Mouse (Mus musculus) embryonic facial prominence, embryonic 10.5 days (tissue): ENCODE data around the gene Kif18a. TPM values are rescaled to one million over a fixed set of nuclear protein-coding genes. Genes with fewer than 3 reads are reported as not detected.

Experiments used
- DNase-seq: peaks from one replicate; pipeline ENCODE4 v3.0.0-alpha.2; 2017; ENCODE audit warnings: low spot score
- H3K27ac ChIP-seq: fragments of 300-500 bp; sonication (generic); replicated peaks from 2 replicates; pipeline ENCODE4 v1.5.1; 2016; ENCODE audit warnings: mild to moderate bottlenecking
- H3K27me3 ChIP-seq: fragments of 300-500 bp; sonication (generic); replicated peaks from 2 replicates; pipeline ENCODE4 v1.6.1; 2016; ENCODE audit warnings: low read depth, mild to moderate bottlenecking; ENCODE audit not compliant: poor library complexity, severe bottlenecking
- H3K36me3 ChIP-seq: fragments of 300-500 bp; sonication (generic); replicated peaks from 2 replicates; pipeline ENCODE4 v1.6.1; 2016; ENCODE audit warnings: mild to moderate bottlenecking, moderate library complexity
- H3K4me1 ChIP-seq: fragments of 300-500 bp; sonication (generic); 2 replicates; pipeline ENCODE4 v1.6.1; 2016
- H3K4me3 ChIP-seq: fragments of 300-500 bp; sonication (generic); 2 replicates; pipeline ENCODE4 v1.5.1; 2016; ENCODE audit warnings: mild to moderate bottlenecking, moderate library complexity
- H3K9me3 ChIP-seq: fragments of 300-500 bp; sonication (generic); 2 replicates; pipeline ENCODE4 v1.6.1; 2016; ENCODE audit warnings: mild to moderate bottlenecking
- WGBS: fragments of 180-500 bp; shearing (Covaris S2); methylation state at CpG from one replicate; pipeline ENCODE4 v1.1.7; 2016; 5-methylcytosine and 5-hydroxymethylcytosine counted together
- polyA plus RNA-seq: library from polyadenylated mRNA; unstranded; fragments of >200 nt; fragmentation: Nextera tagmentation; extraction: Ambion mirVana; gene quantifications from 2 replicates; pipeline ENCODE4 v1.2.1, GENCODE M21; 2016

Kif18a gene
- polyA plus RNA-seq, 1 experiment from 2014 or later: 30.1 TPM

DNA sequence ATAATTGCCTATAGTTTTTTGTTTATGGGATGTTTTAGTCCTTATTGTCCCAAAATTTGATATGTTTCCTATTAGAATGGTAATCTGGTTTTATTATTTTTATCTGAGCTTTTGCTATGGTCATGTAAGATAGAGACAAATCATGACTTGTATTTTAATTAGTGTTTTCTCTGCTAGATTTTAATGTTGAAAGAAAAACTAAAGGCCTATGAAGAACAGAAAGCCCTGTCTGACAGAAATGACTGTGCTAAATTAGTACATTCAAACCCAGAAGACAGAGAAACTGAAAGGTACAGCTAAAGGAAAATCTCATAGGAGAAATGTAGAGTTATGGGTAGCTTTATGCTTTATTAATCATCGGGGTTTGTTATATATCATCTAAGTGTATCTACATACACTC lies 17.6 kb downstream of the Kif18a start:
- no peak for DNase-seq
- Histone ChIP-seq H3K9me3 (no peaks in the 10 kb centered on the region), H3K4me3 (no peak overlapping the region), H3K27ac (no peak overlapping the region), H3K36me3 (peaks cover 72% of the 10 kb centered on the region), H3K27me3 (no peaks in the 10 kb centered on the region), H3K4me1 (no peaks in the 10 kb centered on the region)
- WGBS: 93% methylated on average over 1 of the region's 1 CpGs

DNA sequence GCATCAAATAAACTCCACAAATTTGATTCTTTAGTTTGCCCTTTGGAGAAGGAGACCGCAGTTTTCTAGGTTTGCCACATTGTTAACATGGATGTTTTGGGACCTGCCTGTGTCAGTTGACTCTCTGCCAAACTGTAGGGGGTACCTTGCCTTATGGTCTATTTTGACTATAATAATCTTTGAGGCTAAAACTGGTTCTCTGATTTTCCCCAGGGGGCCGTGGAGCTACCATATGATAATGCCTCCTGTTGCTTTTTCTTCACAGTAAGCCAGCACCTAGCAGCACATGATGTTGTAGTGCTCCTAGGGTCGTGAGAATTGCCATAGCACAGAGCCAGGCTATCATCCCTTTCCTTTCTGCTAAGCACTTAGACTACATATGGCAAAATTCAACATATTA lies 21.7 kb downstream of the Kif18a start:
- no peak overlapping the region for H3K4me3 ChIP-seq
- DNase-seq: no peak
- H3K4me1 ChIP-seq: no peaks in the 10 kb centered on the region
- H3K27me3 ChIP-seq: no peaks in the 10 kb centered on the region
- no peaks in the 10 kb centered on the region for H3K9me3 ChIP-seq
- H3K36me3 ChIP-seq: peaks cover 75% of the 10 kb centered on the region
- 92% methylated on average over 3 of the region's 3 CpGs for WGBS
- H3K27ac ChIP-seq: no peak overlapping the region

DNA sequence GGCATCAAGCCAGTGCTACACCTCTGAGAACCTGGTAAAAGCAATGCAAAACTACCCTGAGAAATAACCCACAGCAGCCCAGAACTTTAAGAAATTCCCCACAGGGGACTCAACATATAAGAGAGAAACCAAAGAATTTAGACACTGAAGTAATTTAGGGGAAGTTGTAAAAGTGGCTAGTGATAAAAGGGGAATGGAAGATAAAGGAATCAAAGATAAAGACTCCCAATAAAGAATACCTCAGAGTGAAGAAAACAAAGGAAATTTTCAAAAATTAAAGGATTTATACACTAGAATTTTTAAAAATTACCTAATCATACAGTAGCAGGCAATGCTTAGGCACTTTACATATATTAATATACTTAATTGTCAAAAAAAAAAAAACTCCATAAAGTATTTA lies 23.1 kb downstream of the Kif18a start:
- no peak overlapping the region for H3K4me3 ChIP-seq
- H3K27ac ChIP-seq: no peak overlapping the region
- H3K9me3 ChIP-seq: no peaks in the 10 kb centered on the region
- no peaks in the 10 kb centered on the region for H3K4me1 ChIP-seq
- H3K36me3 ChIP-seq: peaks cover 78% of the 10 kb centered on the region
- DNase-seq: no peak
- no peaks in the 10 kb centered on the region for H3K27me3 ChIP-seq

DNA sequence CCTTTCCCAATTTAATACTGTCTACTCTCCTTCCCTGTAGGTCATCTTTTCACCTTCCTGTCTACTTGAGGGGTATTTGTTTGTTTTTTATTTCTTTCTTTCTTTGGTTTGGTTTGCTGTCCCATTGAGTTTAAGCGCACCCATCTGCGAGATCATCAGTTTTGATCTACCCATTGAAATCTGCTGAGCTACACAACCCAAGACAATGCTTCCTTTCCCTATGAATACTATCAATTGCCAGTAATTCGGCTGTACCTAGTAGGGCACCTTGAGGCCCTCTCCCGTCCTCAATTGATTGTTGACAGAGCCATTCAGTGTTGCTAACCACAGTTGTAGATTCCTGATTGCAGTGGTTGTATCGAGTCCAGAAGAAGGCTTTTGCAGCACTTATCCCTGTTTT lies 30.8 kb downstream of the Kif18a start:
- Histone ChIP-seq H3K4me3 (no peak overlapping the region), H3K27ac (no peak overlapping the region), H3K36me3 (peaks cover 88% of the 10 kb centered on the region), H3K27me3 (no peaks in the 10 kb centered on the region), H3K9me3 (no peaks in the 10 kb centered on the region), H3K4me1 (no peaks in the 10 kb centered on the region)
- DNase-seq: no peak
- 95% methylated on average over 5 of the region's 5 CpGs for WGBS

GRCm38 (mm10) chr2:109331807-109332206 lies 51.3 kb downstream of the Kif18a start:
- 98% methylated on average over 1 of the region's 1 CpGs for WGBS
- Histone ChIP-seq H3K36me3 (peaks cover 29% of the 10 kb centered on the region), H3K4me3 (no peak overlapping the region), H3K9me3 (no peaks in the 10 kb centered on the region), H3K27me3 (no peaks in the 10 kb centered on the region), H3K4me1 (no peaks in the 10 kb centered on the region), H3K27ac (no peak overlapping the region)
- DNase-seq: no peak

DNA sequence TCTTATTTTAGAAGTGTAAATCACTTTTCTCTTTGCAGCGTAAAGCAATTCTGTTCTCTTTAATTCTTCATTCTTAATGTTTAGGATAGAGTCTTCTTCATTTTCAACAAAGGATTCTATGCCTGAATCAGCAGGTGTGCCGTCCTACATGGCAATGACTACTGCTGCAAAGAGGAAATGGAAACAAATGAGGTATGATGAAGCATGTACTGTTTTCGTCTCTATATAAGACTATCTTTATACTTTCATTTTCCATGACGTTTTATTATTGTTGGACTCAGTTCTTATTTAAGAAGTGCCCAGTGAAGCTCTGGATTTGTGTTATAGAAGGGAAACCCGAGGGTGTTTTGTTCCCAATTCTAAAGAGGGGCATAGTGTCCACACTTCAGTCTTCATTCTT lies 53.7 kb downstream of the Kif18a start:
- 94% methylated on average over 5 of the region's 5 CpGs for WGBS
- Histone ChIP-seq H3K27ac (no peak overlapping the region), H3K36me3 (peaks cover 41% of the 10 kb centered on the region), H3K27me3 (no peaks in the 10 kb centered on the region), H3K4me3 (no peak overlapping the region), H3K4me1 (no peaks in the 10 kb centered on the region), H3K9me3 (no peaks in the 10 kb centered on the region)
- no peak for DNase-seq

DNA sequence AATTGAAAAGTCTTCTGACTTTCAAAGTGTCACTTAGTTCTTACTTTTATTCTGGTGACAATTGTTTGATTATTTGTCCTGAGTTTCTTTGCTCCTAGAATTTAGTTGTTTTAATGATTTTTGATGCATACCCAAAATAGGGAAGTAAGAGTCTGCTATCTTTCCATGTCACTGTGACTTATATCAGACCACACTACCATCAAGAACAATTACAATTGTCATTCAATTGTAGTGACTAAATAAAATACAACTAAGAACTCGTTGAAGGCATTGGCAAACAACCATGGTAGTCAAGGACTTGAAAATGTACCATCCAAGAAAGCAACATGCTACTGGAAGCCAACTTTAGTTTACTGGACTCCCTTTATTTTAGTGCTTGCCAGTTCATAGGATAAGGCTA lies 55.2 kb downstream of the Kif18a start:
- Histone ChIP-seq H3K36me3 (peaks cover 51% of the 10 kb centered on the region), H3K27ac (no peak overlapping the region), H3K4me1 (no peaks in the 10 kb centered on the region), H3K27me3 (no peaks in the 10 kb centered on the region), H3K9me3 (no peaks in the 10 kb centered on the region), H3K4me3 (no peak overlapping the region)
- 89% methylated on average over 1 of the region's 1 CpGs for WGBS
- no peak for DNase-seq

DNA sequence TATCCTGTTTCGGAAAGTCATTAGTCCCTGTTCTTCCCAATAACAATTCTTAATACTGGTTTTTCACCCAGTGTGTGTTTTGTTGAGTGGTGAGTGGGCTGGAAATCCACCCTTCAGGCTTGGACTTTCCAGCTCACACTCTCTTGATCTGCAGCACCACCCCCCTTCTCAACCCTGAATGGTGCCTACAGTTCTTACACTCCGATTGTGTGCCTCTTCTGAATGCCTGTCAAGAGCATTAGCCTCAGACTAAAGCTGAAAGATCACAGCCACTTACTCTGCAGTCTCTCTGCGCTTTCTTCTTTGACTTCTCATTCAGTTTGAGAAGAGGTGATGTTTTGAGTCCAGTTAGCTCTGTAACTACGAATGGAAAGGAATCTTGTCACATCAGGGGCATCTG lies 64.8 kb downstream of the Kif18a start:
- Histone ChIP-seq H3K27me3 (no peaks in the 10 kb centered on the region), H3K4me1 (0 out of 2 replicates have a peak, but pooled peaks cover 2% of the 10 kb centered on the region), H3K4me3 (no peak overlapping the region), H3K9me3 (no peaks in the 10 kb centered on the region), H3K36me3 (peaks cover 18% of the 10 kb centered on the region), H3K27ac (no peak overlapping the region)
- 66% methylated on average over 4 of the region's 4 CpGs for WGBS
- no peak for DNase-seq

- H3K9me3 ChIP-seq: no peaks in the 10 kb centered on the region
- peaks cover under 1% of the 10 kb centered on the region; the same call in 1 of the 2 replicates for H3K36me3 ChIP-seq
- WGBS: 56% methylated on average over 4 of the region's 4 CpGs
- H3K4me3 ChIP-seq: no peak overlapping the region
- 0 out of 2 replicates have a peak, but pooled peaks cover 2% of the 10 kb centered on the region for H3K4me1 ChIP-seq
- DNase-seq: no peak
- H3K27me3 ChIP-seq: no peaks in the 10 kb centered on the region
- H3K27ac ChIP-seq: no peak overlapping the region
These were observed 68.2 kb downstream of the Kif18a start for GRCm38 (mm10) chr2:109348742-109349141.

DNA sequence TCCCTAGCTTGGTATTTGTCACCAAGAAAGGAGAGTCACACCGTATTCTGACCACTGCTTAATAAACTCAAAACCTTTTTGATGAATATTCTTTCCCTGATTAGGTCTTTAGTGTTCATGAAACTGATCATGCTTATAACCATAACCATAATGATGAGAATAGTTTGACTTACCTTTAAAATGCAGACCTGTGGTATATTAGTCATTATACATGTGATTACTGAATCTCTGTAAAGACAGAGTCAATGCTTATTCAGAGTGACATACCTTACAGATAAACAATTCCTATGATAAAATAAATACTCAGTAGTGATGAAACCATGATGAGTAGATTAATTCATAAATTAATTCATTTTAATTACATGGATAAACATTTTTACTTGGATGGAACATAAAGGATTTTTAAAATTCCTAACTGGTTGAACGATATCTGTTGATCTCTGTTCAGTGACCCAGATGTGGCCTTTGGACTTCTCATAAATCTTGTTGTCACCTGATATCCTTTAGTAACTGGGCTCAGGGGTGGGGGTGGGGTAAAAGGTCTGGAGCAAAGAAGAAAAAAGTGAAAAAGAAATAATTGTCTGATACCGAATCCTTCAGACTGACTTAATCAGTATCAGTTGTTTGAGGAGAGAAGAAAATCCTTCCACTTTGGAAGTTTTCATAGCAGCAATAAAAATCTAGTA lies 78.1 kb downstream of the Kif18a start:
- H3K27ac ChIP-seq: no peak overlapping the region
- H3K9me3 ChIP-seq: no peaks in the 10 kb centered on the region
- H3K4me3 ChIP-seq: no peak overlapping the region
- 38% methylated on average over 3 of the region's 3 CpGs for WGBS
- no peaks in the 10 kb centered on the region for H3K36me3 ChIP-seq
- peak; percentile 38 for DNase-seq
- H3K4me1 ChIP-seq: peaks cover 7% of the 10 kb centered on the region
- H3K27me3 ChIP-seq: no peaks in the 10 kb centered on the region

DNA sequence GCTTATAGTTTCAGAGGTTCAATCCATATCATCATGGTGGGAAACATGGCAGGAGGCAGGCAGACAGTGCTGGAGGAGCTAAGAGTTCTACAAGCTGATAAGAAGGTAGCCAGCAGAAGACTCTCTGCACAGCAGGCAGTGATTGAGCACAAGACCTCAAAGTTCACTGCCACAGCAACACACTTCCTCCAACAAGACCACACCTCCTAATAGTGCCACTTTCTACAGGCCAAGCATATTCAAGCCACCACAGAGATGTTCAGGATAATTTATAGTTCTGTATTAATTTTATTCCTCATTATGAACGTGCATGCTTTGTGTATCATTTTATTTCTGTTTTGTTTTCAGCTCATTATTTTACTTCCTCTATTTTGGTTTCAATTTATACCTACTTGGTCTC lies 85.4 kb downstream of the Kif18a start:
- DNase-seq: no peak
- Histone ChIP-seq H3K4me3 (no peak overlapping the region), H3K9me3 (no peaks in the 10 kb centered on the region), H3K4me1 (no peaks in the 10 kb centered on the region), H3K27me3 (no peaks in the 10 kb centered on the region), H3K36me3 (no peaks in the 10 kb centered on the region), H3K27ac (no peak overlapping the region)
- WGBS: 86% methylated on average over 1 of the region's 1 CpGs

DNA sequence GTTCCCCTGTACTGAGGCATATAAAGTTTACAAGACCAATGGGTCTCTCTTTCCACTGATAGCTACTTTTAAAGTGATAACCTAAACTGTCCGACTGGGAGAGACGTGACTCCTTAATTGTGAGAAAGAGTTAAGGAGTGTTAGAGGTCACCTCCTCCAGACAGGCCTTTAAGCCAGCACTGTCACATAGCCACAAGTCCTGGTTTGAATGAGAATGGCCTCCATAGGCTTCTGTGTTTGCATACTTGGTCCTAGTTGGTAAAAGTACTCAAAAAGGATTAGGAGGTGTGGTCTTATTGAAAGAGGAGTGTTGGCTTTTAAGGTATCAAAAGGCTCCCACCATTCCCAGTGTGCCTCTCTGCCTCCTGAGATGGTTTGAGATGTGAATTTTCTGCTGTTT lies 94.3 kb downstream of the Kif18a start:
- no peak overlapping the region for H3K4me3 ChIP-seq
- no peaks in the 10 kb centered on the region for H3K36me3 ChIP-seq
- H3K27ac ChIP-seq: no peak overlapping the region
- no peak for DNase-seq
- H3K4me1 ChIP-seq: no peaks in the 10 kb centered on the region
- H3K27me3 ChIP-seq: no peaks in the 10 kb centered on the region
- no peaks in the 10 kb centered on the region for H3K9me3 ChIP-seq
- WGBS: 34% methylated on average over 2 of the region's 2 CpGs

DNA sequence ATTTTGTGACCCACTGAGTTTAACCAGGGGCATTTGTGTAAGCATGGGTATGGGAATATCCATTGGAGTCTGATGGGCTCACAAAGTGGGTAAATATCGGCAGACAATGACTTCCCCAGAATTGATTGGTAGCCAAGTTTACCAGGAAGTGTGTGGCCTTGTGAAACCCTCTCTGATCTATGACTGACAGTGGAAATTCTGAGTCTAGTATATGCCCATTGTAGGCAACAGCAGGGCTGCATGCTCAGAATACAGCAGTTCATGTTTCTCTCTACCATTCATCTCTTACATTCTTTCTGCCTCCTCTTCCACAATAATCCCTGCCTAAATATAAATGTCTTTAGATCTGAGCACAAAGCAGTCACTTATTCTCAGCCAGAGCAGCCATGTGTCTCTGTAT lies 103.5 kb downstream of the Kif18a start:
- Histone ChIP-seq H3K4me1 (0 out of 2 replicates have a peak, but pooled peaks cover 3% of the 10 kb centered on the region), H3K27me3 (no peaks in the 10 kb centered on the region), H3K36me3 (no peaks in the 10 kb centered on the region), H3K27ac (no peak overlapping the region), H3K9me3 (no peaks in the 10 kb centered on the region), H3K4me3 (no peak overlapping the region)
- WGBS: 88% methylated on average over 1 of the region's 1 CpGs
- DNase-seq: no peak
